Mouse (Mus musculus) thymus, postnatal 4 days (tissue): Measurements from ENCODE around the gene Asb8.

Source experiments
- DNase-seq: peaks from one replicate; pipeline ENCODE4 v3.0.0; 2021

Gene Asb8

DNA sequence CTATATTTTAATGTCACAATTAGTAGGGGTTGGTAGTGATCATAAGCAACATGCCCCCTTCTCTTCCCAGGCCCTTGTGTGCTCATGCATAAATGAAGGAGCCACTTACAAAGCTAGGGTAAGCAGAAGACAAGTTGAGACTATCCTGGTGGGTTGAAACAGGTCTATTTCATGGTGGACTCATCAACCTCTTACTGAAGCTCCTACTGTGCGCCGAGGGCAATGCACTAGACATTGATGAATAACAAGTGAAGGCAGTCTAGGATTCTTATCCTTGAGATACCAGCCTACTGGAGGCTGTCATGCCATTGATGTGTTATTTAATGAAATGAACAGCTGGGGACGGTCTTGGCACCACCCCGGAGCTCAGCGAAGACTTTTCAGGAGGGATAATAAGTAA is 10.2 kb downstream of the Asb8 start:
- no peak for DNase-seq

DNA sequence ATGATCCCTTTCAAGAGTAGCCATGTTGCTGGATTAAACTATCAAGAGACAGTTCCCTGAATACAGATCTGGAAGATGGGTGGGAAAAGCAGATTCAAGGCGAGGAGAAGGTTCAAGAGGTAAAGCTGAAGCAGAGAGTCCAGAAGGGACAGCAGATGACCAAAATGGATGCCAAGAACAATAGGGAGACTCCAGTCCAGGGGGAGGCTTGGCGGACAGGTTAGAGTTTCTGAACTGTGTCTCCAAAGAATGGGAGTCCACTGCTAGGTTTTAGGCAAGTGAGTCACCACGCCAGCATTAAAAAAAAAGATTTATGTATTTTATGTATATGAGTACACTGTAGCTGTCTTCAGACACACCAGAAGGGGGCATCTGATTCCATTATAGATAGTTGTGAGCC is 10.8 kb downstream of the Asb8 start:
- no peak for DNase-seq

DNA sequence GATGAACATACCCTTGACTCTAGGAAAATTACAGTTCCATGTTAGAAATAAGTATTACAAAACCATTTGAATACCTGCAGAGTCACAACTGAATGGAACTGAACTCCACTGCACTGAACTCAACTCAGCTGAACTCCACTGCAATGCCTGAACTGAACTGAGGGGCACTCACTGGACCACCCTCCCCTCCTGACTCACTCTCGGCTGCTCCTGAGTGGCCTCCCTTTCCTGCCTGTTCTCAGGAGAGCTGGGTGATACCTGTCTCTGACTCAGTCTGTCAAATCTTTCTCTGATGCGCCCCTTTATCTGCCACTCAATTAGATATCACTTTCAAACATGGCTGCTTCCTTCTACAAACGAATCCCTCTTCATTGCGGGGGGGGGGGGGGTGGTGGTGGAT is 11.3 kb downstream of the Asb8 start:
- no peak for DNase-seq

DNA sequence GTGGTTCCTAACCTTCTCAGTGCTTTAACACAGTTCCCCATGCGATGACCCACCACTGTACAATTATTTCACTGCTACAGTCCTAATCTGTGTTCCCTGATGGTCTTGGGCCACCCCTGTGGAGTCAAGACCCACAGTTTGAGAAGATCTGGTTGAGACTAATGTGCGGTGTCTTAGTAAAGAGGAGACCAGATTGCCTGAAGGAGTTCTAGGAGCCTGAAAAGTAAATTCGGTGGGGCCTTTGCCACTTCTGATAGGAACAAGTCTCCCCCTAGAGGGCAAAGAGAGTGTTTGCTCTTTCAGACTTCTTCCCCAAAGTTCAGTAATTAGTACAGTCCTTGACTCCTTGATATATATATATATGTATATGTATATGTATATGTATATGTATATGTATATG is 11.8 kb downstream of the Asb8 start:
- no peak for DNase-seq

DNA sequence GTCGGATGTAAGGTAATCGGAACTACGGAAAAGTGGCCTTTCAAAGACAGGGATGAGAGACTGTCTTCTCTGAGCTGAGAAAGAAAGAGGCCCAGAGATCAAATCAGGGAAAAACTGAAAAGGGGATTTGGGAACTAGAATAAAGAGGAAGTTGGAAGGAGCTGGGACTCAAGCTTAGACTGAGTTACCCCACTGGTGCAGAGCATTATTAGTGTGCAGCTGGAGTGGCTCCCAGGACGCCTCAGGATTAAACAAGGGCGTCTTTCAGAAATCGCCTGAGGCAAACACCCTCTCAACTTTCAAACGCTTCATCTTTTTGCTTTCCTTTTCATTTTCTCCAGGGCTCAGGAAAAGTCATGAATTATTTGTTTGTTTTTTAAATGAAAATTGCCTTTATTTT is 12.5 kb downstream of the Asb8 start:
- no peak for DNase-seq

DNA sequence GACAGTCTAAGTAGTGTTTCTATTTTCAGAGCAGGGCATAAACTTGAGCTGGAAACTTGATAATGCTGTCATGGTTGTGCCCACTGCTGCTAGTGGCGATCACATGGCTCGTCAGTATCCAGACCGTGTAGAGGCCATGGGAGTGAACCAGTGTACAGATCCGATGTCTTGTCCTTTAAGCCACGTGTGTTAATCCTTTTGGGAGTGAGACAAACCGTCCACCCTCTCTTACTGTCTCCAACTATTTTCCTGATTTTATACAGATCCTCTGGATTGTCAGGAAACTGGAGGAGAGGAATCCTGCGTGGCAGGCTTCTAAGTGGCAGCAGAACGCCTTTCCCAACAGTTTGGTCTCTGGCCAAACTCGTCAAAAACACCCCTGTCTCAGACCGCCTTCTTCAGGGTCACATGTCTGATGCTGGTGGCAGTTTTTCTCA is 16.2 kb downstream of the Asb8 start:
- DNase-seq, result no peak

DNA sequence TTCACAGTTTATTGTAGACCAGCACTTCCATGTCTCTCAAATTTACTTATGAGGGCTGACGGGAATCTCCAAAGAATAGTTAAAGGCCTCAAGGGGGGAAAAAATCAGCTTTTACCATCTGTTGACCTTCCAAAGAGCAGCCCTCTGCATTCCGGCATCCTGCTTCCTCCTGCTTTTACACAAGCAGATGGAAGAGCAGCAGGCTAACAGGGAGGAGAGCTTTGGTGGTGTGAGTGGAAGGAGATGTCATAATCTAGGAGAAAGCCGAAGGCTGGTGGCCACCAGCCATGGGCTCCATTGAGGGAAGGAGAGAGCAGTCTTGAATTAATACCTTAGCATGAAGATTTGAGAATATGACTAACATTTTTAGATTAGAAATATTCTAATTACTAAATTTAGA is 17.1 kb downstream of the Asb8 start:
- no peak for DNase-seq

DNA sequence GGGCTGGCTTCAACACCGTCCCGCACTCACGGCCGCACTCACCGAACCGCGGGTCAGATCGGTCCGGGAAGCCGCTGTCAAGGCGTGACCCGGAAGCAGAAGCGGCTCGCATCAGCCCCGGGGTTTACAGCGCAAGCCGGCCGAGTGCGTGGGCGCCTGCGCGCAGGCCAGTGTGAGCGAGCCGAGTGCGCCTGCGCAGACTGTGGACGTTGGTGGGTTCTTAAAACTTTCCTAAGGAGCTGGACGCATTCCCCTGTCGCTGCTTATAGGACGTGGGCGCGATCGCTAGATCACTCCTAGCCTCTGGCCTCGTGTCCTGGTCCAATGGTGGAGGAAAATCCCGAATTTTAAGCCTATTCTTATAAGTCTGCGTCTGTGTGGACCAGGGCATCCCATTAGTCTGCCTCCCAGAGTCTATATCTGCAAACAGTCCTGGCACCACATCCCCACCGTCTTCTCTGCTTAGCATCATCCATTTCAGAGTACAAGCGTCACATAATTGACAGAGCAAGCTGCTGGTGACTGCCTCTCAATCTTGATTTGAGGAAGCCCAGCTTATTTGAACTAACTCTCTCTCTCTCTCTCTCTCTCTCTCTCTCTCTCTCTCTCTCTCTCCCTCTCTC is 19.8 kb downstream of the Asb8 start:
- DNase-seq, result peak; percentile 96

DNA sequence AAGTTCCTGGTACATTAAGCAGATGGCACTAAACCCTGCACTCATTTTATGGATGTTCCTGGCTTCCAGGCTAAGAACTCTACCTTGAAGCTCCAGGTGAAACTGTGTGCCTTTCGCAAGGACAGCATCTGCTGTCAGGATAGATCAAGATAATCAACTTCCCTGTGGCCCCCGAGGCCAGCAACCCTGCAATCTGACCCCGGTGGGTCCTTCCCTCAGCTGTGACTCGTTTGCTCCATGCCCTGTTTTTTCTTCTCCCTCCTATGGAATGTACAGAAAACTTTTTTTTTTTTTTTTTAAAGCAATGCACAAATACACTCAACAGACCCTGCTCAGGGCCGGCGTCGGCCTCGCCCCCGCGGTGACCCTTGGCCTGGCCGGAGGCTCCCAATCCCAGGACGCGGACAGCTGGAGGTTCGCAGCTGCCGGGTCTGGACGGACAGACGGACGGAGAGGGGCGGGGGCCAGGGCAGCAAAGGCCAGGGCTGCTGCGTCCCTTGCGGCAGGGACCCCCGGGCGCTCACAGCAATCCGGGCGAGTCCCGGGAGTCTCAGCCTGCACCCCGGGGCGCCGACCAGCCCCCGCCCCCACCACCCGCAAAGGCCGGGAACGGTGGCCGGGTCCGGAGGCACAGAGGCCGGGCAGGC is 20.4 kb downstream of the Asb8 start:
- no peak for DNase-seq

DNA sequence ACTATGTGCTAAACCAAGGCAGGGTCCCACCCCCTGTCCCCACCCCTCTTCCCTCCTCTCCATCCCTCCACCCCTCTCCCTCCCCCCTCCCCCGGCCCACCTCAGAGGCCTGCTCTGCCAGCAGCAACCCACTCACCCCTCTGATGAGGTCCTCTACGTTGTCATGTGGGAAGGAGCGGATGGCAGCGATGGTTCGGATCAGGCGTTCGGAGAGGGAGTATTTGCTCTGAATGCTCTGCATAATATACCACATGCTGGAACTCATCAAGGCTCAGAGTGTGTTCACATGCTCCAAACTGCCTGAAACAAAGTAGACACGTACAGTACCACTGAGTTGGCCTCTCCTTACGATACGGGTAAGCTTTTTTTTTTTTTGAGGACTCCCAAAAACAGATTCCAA is 22.9 kb downstream of the Asb8 start:
- no peak for DNase-seq

DNA sequence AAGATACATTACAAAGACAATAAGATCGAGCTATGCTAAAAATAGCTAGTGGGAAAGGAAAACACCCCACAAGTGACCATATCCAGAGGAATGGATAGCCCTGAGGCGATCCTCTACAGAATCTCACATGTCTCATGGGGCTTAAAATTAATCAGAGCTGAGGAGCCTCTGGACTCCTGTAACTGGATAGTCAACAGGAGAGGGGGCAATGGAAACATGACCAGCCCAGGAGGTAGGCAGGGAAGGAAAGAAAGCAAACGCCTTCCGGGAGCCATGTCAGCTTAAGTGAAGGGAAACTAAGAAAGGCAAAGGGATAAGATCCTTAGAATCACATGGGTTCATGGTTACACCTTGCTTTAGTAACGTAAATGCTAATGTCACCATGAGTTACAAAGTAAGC is 24.6 kb downstream of the Asb8 start:
- no peak for DNase-seq

DNA sequence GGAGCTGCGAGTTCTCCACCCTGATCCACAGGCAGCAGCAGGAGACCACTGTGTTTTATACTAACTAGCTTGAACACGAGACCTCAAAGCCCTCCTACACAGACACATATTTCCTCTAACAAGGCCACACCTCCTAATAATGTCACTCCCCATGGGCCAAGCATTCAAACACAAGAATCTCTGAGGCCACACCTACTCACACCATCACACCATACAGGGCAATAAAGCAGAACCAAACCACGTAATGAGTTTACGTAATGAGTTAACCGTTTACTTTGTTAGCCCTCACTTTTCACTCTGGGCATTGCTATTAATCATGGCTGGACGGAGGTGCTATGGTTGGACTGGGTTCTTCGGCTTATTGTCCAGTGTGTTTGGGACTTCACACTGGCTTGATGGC is 25.7 kb downstream of the Asb8 start:
- DNase-seq, result no peak

DNA sequence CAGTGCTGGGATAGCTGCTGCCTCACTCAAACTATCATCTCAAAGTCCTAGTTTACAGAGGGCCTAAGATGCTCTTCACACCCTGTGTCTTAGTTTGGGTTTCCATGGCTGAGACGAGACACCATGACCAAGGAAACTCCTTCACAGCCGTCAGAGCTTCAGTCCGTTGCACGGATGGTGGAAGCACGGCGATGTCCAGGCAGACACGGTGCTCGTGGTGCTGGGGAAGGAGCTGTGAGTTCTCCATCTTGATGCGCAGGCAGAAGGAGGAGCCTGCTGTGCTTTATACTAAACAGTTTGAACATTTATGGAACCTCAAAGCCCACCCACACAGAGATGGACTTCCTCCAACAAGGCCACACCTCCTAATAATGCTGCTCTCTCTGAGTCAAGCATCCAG is 28.6 kb downstream of the Asb8 start:
- no peak for DNase-seq

DNA sequence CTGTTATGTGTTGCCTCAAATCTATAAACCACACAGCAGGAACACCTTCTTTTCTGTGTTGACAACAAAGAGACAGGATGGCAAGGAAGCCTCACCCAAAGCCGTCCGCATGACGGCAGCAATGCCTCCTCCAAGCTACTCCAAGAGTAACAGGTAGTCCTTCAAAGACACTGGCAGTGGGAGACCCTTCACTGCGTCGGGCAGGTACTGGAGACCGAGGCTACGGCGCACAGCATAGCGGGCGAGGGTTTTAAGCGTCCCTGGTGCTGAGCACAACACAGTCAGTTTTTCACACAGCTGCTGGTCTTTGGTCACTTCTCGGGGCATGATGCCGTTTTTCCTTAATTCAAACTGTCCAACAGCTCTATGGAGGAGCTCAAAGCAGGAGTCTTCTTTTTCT is 29.8 kb downstream of the Asb8 start:
- no peak for DNase-seq

DNA sequence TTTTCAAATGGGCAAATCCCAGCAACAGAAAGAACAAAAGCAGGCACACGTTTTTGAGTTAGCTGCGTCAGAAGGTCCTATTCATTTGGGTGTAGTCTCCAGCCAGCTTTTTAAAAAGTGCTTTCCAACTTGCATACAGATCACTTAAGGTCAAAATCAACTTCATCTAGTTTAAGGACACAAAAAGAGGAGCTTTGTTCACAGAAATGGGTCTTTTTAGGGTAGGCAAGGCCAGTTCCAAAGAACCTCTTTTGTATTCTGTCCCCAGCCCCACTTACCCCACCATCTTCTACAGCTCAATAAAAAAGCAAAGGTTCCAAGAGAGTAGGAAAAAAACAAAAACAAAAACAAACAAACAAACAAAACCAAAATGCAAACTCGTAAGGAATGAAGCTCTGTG is 30.8 kb downstream of the Asb8 start:
- DNase-seq, result no peak

DNA sequence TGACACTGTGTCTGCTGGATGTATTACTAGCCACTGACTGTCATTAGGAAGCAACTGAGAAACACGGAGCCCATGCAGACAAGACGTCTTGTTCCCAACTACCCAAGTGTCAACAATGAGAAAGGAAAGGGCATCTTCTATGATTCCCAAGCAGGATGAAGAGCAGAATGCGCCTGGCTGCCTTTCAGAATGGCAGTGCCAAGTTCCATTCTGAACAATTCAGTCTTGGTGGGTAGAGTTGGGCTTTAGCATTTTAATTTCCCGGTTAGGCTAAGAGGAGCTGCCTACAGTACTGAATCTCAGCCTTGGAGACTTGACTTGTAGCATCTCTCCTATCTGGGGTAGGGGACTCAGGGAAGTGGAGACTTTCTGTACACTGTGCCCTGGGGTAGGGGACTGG is 31.4 kb downstream of the Asb8 start:
- no peak for DNase-seq

DNA sequence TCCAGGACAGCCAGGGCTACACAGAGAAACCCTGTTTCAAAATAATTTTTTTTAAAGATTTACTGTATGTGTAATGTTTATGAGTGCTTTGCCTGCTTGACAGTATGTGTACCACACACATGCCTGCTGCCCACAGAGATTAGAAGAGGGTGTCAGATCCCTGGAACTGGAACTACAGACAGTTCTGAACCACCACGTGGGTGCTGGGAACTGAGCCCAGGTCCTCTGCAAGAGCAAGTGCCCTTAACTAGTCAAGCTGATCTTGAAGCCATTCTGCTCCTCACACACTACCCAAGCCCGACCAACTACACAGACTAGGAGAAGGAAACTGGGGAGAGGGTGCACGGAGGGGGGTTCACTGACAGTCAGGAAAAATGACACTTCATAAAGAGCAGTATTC is 32.0 kb downstream of the Asb8 start:
- DNase-seq, result no peak

DNA sequence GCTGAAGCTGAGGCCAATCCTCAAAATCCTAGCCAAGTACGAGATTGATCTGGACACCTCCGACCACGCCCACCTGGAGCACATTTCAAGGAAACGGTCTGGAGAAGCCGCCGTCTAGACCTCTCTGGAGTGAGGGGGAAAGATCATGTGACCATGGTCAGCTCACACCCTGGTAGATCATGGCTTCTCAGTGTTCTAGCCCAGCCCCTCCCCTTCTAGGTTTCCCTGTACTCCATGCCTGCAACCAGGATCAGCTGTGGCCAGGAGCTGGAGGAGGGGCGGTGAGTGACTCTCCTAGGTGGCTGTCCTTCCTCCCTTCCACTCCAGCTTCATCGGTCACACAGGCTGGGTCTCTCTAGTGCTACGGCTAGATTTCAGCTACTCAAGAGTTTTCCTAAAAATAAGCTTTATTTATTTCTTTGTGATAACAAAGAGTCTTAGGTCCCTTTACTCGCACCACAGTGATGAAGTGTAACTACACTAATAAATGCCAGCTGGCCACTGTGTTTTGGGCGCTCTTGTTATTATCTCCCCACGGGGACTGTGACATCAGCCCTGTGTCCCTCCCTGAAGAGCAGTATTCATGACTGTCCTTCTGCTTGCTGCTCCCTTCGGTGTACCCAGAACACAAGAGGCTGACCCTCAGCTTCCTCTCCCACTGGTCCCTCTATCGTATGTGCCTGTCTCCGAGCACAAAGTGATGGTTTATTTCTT is 33.3 kb downstream of the Asb8 start:
- DNase-seq, result no peak

DNA sequence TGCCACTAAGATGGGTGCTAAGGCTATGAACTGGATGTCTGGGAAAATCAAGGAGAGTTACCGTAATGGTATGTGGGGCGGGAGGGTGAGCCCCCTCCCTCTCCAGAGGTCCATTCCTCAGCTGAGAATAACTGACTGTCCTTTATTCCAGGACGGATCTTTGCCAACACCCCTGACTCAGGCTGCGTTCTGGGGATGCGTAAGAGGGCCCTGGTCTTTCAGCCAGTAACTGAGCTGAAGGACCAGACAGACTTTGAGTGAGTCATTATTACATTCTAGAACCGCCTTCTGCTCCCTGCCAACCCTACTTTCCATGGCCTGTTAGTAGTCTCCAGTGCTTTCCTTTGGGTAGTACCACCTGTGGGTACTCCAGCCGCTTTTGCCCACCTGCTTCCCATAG is 34.0 kb downstream of the Asb8 start:
- DNase-seq, result no peak

DNA sequence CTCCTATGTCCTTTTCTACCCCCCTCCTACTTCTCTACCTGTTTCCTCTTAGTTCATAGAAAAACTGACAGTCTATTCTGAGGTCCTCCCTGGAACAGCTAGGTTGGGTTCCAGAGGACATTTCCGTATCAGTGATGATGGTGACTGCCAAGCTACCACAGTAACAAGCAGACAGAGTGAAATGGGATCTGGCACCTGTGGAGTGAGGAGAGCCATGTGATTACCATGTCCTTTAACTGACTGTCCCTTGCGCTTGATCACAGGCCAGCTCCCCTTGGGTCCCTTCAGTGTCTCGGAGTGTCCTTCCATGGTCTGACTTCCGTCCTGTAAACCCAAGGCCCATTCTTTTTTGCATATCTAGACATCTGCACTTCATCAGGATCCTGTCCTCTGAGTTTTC is 34.4 kb downstream of the Asb8 start:
- DNase-seq, result no peak

DNA sequence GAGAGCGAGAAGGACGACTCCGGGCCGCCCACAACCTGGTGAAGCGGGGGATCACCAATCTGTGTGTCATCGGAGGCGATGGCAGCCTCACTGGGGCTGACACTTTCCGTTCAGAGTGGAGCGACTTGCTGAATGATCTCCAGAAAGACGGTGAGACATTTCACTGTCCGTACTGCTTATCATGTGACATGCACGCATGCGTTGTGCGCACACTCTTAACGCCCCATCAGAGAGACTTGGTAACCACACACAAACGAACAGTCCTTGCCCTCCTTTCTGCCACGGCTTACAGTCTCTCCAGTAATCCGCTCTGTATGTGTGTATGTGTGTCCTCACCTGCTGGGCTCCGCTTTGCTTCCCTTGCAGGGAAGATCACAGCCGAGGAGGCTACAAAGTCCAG is 44.6 kb downstream of the Asb8 start:
- no peak for DNase-seq

DNA sequence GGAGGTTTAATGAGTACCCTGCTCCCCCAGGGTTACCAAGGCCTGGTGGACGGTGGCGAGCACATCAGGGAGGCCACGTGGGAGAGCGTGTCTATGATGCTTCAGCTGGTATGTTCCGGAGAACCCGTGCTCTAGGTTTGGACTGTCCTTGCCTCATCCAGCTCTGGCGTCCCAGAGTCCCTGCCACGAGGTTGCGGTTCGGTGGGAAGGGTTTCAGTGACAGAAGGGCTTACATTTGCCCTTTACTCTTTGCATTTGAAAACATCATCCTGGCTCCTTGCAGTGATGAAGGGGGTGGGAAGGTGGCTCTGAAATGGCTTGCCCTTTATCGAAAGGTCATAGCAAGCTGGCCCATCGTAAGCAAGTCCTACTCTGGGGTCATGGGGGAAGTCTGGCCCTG is 46.1 kb downstream of the Asb8 start:
- DNase-seq, result no peak

DNA sequence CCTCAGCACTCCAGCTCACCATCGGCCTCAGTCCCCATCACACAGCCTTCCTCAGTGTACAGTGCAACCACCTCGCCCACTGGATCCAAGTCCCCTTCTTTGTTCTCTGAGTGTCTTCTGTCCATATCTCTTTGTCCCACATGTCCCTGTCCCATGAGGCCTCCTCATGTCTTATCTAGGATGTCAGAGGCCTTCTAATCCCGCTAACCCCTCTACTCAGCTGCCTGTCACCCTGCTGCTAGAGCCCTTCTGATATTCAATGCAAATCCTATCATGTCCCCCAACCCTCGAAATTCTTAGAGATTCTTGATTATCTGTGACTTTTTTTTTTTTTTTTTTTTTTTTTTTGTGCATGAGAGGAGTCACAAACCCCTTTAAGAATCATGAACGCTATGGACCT is 49.1 kb downstream of the Asb8 start:
- no peak for DNase-seq

DNA sequence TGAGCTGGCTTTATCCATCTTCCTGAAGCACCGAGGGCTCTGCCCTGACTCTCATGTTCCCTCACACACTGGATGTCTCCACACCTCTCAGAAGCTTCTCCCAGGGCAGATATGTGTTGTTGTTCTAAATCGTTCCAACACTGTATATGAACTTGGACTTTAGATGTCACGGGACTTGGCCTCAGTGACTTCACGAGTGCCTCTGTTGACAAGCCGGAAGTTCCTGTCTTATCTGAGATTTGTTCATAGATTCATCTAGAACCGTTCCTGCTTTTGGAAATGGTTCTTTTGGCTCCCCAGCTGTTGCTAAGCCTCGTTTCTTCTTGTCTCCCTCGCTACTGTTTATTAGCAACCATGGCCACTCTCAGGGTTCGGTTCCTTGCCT is 49.7 kb downstream of the Asb8 start:
- DNase-seq, result no peak
